Mouse (Mus musculus): ENCODE results near the gene Ttc39a. TPM values are rescaled to one million over a fixed set of nuclear protein-coding genes. Genes with fewer than 3 reads are reported as not detected.

The Ttc39a gene
- total RNA-seq, 2 experiments from 2014 or later: 1.4 to 1.8 TPM

GRCm38 (mm10) chr4:109444951-109445350 lies 38.5 kb downstream of the Ttc39a start:
- TF ChIP-seq CTCF (conservative IDR thresholded peaks at IDR 0.05): no peak
- Histone ChIP-seq H3K27ac (peak overlapping the region; percentile 9; the same call in 1 of the 2 replicates), H3K4me3 (no peak overlapping the region)
- no peak for DNase-seq (ENCODE audit: low spot score in 2 of 2)

GRCm38 (mm10) chr4:109445397-109445796 lies 39.0 kb downstream of the Ttc39a start:
- Histone ChIP-seq H3K4me3 (no peak overlapping the region), H3K27ac (peak overlapping the region; percentile 9; the same call in 1 of the 2 replicates)
- TF ChIP-seq CTCF (conservative IDR thresholded peaks at IDR 0.05): no peak
- DNase-seq (ENCODE audit: low spot score in 2 of 2): no peak

GRCm38 (mm10) chr4:109445956-109446355 lies 39.5 kb downstream of the Ttc39a start:
- H3K4me3 ChIP-seq: no peak overlapping the region
- H3K27ac ChIP-seq: no peak overlapping the region
- no peak for TF ChIP-seq CTCF (conservative IDR thresholded peaks at IDR 0.05)
- no peak for DNase-seq (ENCODE audit: low spot score in 2 of 2)

- no peak overlapping the region for H3K4me3 ChIP-seq
- no peak for DNase-seq (ENCODE audit: low spot score in 2 of 2)
- H3K27ac ChIP-seq: no peak overlapping the region
- no peak for TF ChIP-seq CTCF (conservative IDR thresholded peaks at IDR 0.05)
Observed at GRCm38 (mm10) chr4:109448531-109448930, 42.1 kb downstream of the Ttc39a start.

GRCm38 (mm10) chr4:109456821-109457220 lies 50.4 kb downstream of the Ttc39a start:
- DNase-seq (ENCODE audit: low spot score in 2 of 2): no peak
- TF ChIP-seq CTCF (conservative IDR thresholded peaks at IDR 0.05): no peak
- Histone ChIP-seq H3K27ac (no peak overlapping the region), H3K4me3 (no peak overlapping the region)

GRCm38 (mm10) chr4:109460421-109461179 lies 54.2 kb downstream of the Ttc39a start:
- Histone ChIP-seq H3K4me3 (no peak overlapping the region), H3K27ac (no peak overlapping the region)
- no peak for TF ChIP-seq CTCF (conservative IDR thresholded peaks at IDR 0.05)
- no peak for DNase-seq (ENCODE audit: low spot score in 2 of 2)

- no peak overlapping the region for H3K27ac ChIP-seq
- DNase-seq (ENCODE audit: low spot score in 2 of 2): no peak
- no peak for TF ChIP-seq CTCF (conservative IDR thresholded peaks at IDR 0.05)
- no peak overlapping the region for H3K4me3 ChIP-seq
Observed at GRCm38 (mm10) chr4:109463892-109464291, 57.5 kb downstream of the Ttc39a start.

- TF ChIP-seq CTCF (conservative IDR thresholded peaks at IDR 0.05): no peak
- no peak for DNase-seq (ENCODE audit: low spot score in 2 of 2)
- H3K4me3 ChIP-seq: no peak overlapping the region
- H3K27ac ChIP-seq: no peak overlapping the region
Observed at GRCm38 (mm10) chr4:109467687-109468086, 61.3 kb downstream of the Ttc39a start.

GRCm38 (mm10) chr4:109471606-109472005 lies 65.2 kb downstream of the Ttc39a start:
- DNase-seq (ENCODE audit: low spot score in 2 of 2): no peak
- 0 out of 2 replicates have a peak, but pooled peaks have one; percentile 9 for TF ChIP-seq CTCF (conservative IDR thresholded peaks at IDR 0.05)
- Histone ChIP-seq H3K27ac (no peak overlapping the region), H3K4me3 (no peak overlapping the region)

- no peak overlapping the region for H3K4me3 ChIP-seq
- H3K27ac ChIP-seq: no peak overlapping the region
- no peak for TF ChIP-seq CTCF (conservative IDR thresholded peaks at IDR 0.05)
- DNase-seq (ENCODE audit: low spot score in 2 of 2): no peak
Observed at GRCm38 (mm10) chr4:109472566-109472965, 66.1 kb downstream of the Ttc39a start.

- no peak for TF ChIP-seq CTCF (conservative IDR thresholded peaks at IDR 0.05)
- DNase-seq (ENCODE audit: low spot score in 2 of 2): no peak
- Histone ChIP-seq H3K4me3 (peak overlapping the region; percentile 65), H3K27ac (no peak overlapping the region; the same call in 1 of the 2 replicates)
Observed at GRCm38 (mm10) chr4:109475078-109475477, 68.7 kb downstream of the Ttc39a start.

- Histone ChIP-seq H3K27ac (peak overlapping the region; percentile 90), H3K4me3 (peak overlapping the region; percentile 65)
- no peak for TF ChIP-seq CTCF (conservative IDR thresholded peaks at IDR 0.05)
- DNase-seq (ENCODE audit: low spot score in 2 of 2): peak in 1 of 2 experiments; percentile 43
Observed at GRCm38 (mm10) chr4:109475577-109476553, 69.4 kb downstream of the Ttc39a start.

GRCm38 (mm10) chr4:109476554-109477014 lies 70.2 kb downstream of the Ttc39a start:
- peak; percentile 85 to 91 for DNase-seq (ENCODE audit: low spot score in 2 of 2)
- H3K4me3 ChIP-seq: peak overlapping the region; percentile 65
- TF ChIP-seq CTCF (conservative IDR thresholded peaks at IDR 0.05): peak; percentile 27
- peak overlapping the region; percentile 90 for H3K27ac ChIP-seq

All from layer of hippocampus, adult 2 months (tissue).